Comparison of ENCODE assay signal across 23 mouse cellular contexts in genomic region chr11:80313462-80313861, GRCm38 (mm10). TPM values are rescaled to one million over a fixed set of nuclear protein-coding genes. Genes with fewer than 3 reads are reported as not detected.
DNase-seq lines count a peak whose midpoint lies in the region; ATAC-seq lines count a peak whose summit lies in the region.
"Had no signal": no experiment of that assay in that cellular context is flagged by ENCODE, and none has a peak within 500 bp of the region (broad histone marks: within the 10 kb centered on the region; RNA-seq: fewer than 3 reads in every experiment).

No protein-coding gene starts in this region.

- WGBS in forebrain, embryonic 11.5 days, result 82% methylated on average over 1 of the region's 1 CpGs
- WGBS in forebrain, embryonic 16.5 days, result 68% methylated on average over 1 of the region's 1 CpGs
- WGBS in midbrain, embryonic 12.5 days, result 83% methylated on average over 1 of the region's 1 CpGs
- WGBS in midbrain, embryonic 16.5 days, result 81% methylated on average over 1 of the region's 1 CpGs
- WGBS in forebrain, embryonic 15.5 days, result 63% methylated on average over 1 of the region's 1 CpGs
- WGBS in kidney, embryonic 16.5 days, result 78% methylated on average over 1 of the region's 1 CpGs

- H3K27me3 ChIP-seq in forebrain, embryonic 11.5 days (ENCODE audit: control insufficient read depth, insufficient read depth, low read length), result no peaks in the 10 kb centered on the region
- no peaks in the 10 kb centered on the region for H3K27me3 ChIP-seq in forebrain, embryonic 16.5 days (replicated peaks; ENCODE audit: control insufficient read depth, insufficient read depth, low read length)
- H3K27me3 ChIP-seq in midbrain, embryonic 12.5 days, result no peaks in the 10 kb centered on the region
- H3K27me3 ChIP-seq in midbrain, embryonic 16.5 days (ENCODE audit: control insufficient read depth, insufficient read depth, low read depth, low read length), result no peaks in the 10 kb centered on the region
- H3K27me3 ChIP-seq in forebrain, embryonic 15.5 days, result no peaks in the 10 kb centered on the region
- H3K27me3 ChIP-seq in kidney, embryonic 16.5 days (ENCODE audit: insufficient read depth, low read length), result no peaks in the 10 kb centered on the region
- H3K27me3 ChIP-seq: hindbrain, embryonic 15.5 days had no signal

- peak overlapping the region; percentile 81 for H3K27ac ChIP-seq in forebrain, embryonic 11.5 days (ENCODE audit: low read depth, low read length)
- no peak overlapping the region for H3K27ac ChIP-seq in forebrain, embryonic 16.5 days (ENCODE audit: low read length)
- peak overlapping the region; percentile 88 for H3K27ac ChIP-seq in midbrain, embryonic 12.5 days (replicated peaks)
- no peak overlapping the region for H3K27ac ChIP-seq in midbrain, embryonic 16.5 days (ENCODE audit: low read length)
- peak overlapping the region; percentile 82 for H3K27ac ChIP-seq in forebrain, embryonic 15.5 days (replicated peaks)
- no peak overlapping the region for H3K27ac ChIP-seq in kidney, embryonic 16.5 days (ENCODE audit: low read length)
- H3K27ac ChIP-seq: embryonic facial prominence, embryonic 10.5 days; kidney, embryonic 15.5 days; liver, embryonic 13.5 days had no signal

- no peak for ATAC-seq in forebrain, embryonic 11.5 days (replicated peaks; ENCODE audit: low FRiP score)
- ATAC-seq in forebrain, embryonic 16.5 days, result no peak
- ATAC-seq in midbrain, embryonic 12.5 days (ENCODE audit: low FRiP score, low read depth), result no peak
- ATAC-seq in midbrain, embryonic 16.5 days, result no peak
- no peak for ATAC-seq in forebrain, embryonic 15.5 days (replicated peaks)
- no peak for ATAC-seq in kidney, embryonic 16.5 days (ENCODE audit: low FRiP score, low TSS enrichment)
- ATAC-seq: intestine, embryonic 16.5 days had no signal

- H3K4me3 ChIP-seq in forebrain, embryonic 11.5 days (ENCODE audit: low read depth, low read length), result no peak overlapping the region
- no peak overlapping the region for H3K4me3 ChIP-seq in forebrain, embryonic 16.5 days (replicated peaks; ENCODE audit: low read length)
- H3K4me3 ChIP-seq in midbrain, embryonic 12.5 days, result no peak overlapping the region
- H3K4me3 ChIP-seq in midbrain, embryonic 16.5 days (ENCODE audit: low read depth, low read length), result no peak overlapping the region
- no peak overlapping the region for H3K4me3 ChIP-seq in forebrain, embryonic 15.5 days
- no peak overlapping the region for H3K4me3 ChIP-seq in kidney, embryonic 16.5 days (ENCODE audit: low read length)
- H3K4me3 ChIP-seq: embryonic facial prominence, embryonic 10.5 days; heart, embryonic 12.5 days; hindbrain, embryonic 15.5 days; kidney, embryonic 15.5 days; liver, embryonic 13.5 days had no signal

- H3K9ac ChIP-seq in forebrain, embryonic 11.5 days (ENCODE audit: low read length), result no peak overlapping the region
- no peak overlapping the region for H3K9ac ChIP-seq in forebrain, embryonic 16.5 days (replicated peaks; ENCODE audit: low read depth, low read length)
- no peak overlapping the region for H3K9ac ChIP-seq in midbrain, embryonic 12.5 days (replicated peaks)
- H3K9ac ChIP-seq in midbrain, embryonic 16.5 days (ENCODE audit: low read depth, low read length), result no peak overlapping the region
- H3K9ac ChIP-seq in forebrain, embryonic 15.5 days (replicated peaks), result no peak overlapping the region
- H3K9ac ChIP-seq in kidney, embryonic 16.5 days (replicated peaks; ENCODE audit: low read length), result no peak overlapping the region
- H3K9ac ChIP-seq: heart, embryonic 12.5 days; hindbrain, embryonic 15.5 days; kidney, embryonic 15.5 days; liver, embryonic 13.5 days had no signal

- no peak overlapping the region for H3K4me2 ChIP-seq in forebrain, embryonic 11.5 days (ENCODE audit: low read depth, low read length, severe bottlenecking)
- H3K4me2 ChIP-seq in forebrain, embryonic 16.5 days (ENCODE audit: low read length), result no peak overlapping the region
- no peak overlapping the region for H3K4me2 ChIP-seq in midbrain, embryonic 12.5 days (replicated peaks)
- no peak overlapping the region for H3K4me2 ChIP-seq in midbrain, embryonic 16.5 days (ENCODE audit: low read length)
- no peak overlapping the region for H3K4me2 ChIP-seq in forebrain, embryonic 15.5 days (replicated peaks)
- no peak overlapping the region for H3K4me2 ChIP-seq in kidney, embryonic 16.5 days (replicated peaks; ENCODE audit: low read depth, low read length)
- H3K4me2 ChIP-seq: heart, embryonic 12.5 days; hindbrain, embryonic 15.5 days; kidney, embryonic 15.5 days; liver, embryonic 13.5 days had no signal

- H3K9me3 ChIP-seq in forebrain, embryonic 11.5 days (ENCODE audit: control insufficient read depth, low read length), result no peaks in the 10 kb centered on the region
- no peaks in the 10 kb centered on the region for H3K9me3 ChIP-seq in forebrain, embryonic 16.5 days (ENCODE audit: control insufficient read depth, low read length)
- no peaks in the 10 kb centered on the region for H3K9me3 ChIP-seq in midbrain, embryonic 12.5 days
- H3K9me3 ChIP-seq in midbrain, embryonic 16.5 days (replicated peaks; ENCODE audit: control insufficient read depth, low read length, poor library complexity, severe bottlenecking), result no peaks in the 10 kb centered on the region
- H3K9me3 ChIP-seq in forebrain, embryonic 15.5 days, result no peaks in the 10 kb centered on the region
- H3K9me3 ChIP-seq in kidney, embryonic 16.5 days (ENCODE audit: low read length), result no peaks in the 10 kb centered on the region
- H3K9me3 ChIP-seq: embryonic facial prominence, embryonic 10.5 days; heart, embryonic 12.5 days; hindbrain, embryonic 15.5 days; kidney, embryonic 15.5 days; liver, embryonic 13.5 days had no signal

- peaks cover 25% of the 10 kb centered on the region for H3K4me1 ChIP-seq in forebrain, embryonic 11.5 days (replicated peaks; ENCODE audit: control insufficient read depth, insufficient read depth, low read length)
- peaks cover 42% of the 10 kb centered on the region for H3K4me1 ChIP-seq in forebrain, embryonic 16.5 days (replicated peaks; ENCODE audit: control insufficient read depth, insufficient read depth, low read length)
- H3K4me1 ChIP-seq in midbrain, embryonic 12.5 days, result peaks cover 69% of the 10 kb centered on the region
- peaks cover 19% of the 10 kb centered on the region for H3K4me1 ChIP-seq in midbrain, embryonic 16.5 days (ENCODE audit: control insufficient read depth, insufficient read depth, low read length)
- H3K4me1 ChIP-seq in forebrain, embryonic 15.5 days, result peaks cover 58% of the 10 kb centered on the region
- H3K4me1 ChIP-seq in kidney, embryonic 16.5 days (ENCODE audit: insufficient read depth, low read length), result no peaks in the 10 kb centered on the region
- H3K4me1 ChIP-seq: heart, embryonic 12.5 days; liver, embryonic 13.5 days had no signal

- no peak for DNase-seq in forebrain, embryonic 11.5 days (ENCODE audit: low spot score)
- DNase-seq in T-cell, adult 2 months (ENCODE audit: low spot score), result no peak
- DNase-seq: adrenal gland, postnatal 25 days; cerebellum, adult 11 months; cerebellum, adult 9-11 months; gastrocnemius, postnatal 25 days; heart, postnatal 10 days; kidney, postnatal 4 days; liver, embryonic 13.5 days; lung, adult 2 months; lung, postnatal 14 days; thymus, adult 18-20 months; thymus, postnatal 36 days had no signal

- no peaks in the 10 kb centered on the region for H3K36me3 ChIP-seq in forebrain, embryonic 11.5 days (ENCODE audit: control insufficient read depth, insufficient read depth, low read length)
- H3K36me3 ChIP-seq in forebrain, embryonic 16.5 days (ENCODE audit: control insufficient read depth, insufficient read depth), result no peaks in the 10 kb centered on the region
- 0 out of 2 replicates have a peak, but pooled peaks cover 2% of the 10 kb centered on the region for H3K36me3 ChIP-seq in midbrain, embryonic 12.5 days
- H3K36me3 ChIP-seq in midbrain, embryonic 16.5 days (ENCODE audit: control insufficient read depth, insufficient read depth, low read length), result no peaks in the 10 kb centered on the region
- no peaks in the 10 kb centered on the region for H3K36me3 ChIP-seq in forebrain, embryonic 15.5 days
- H3K36me3 ChIP-seq in kidney, embryonic 16.5 days (ENCODE audit: insufficient read depth, low read length), result no peaks in the 10 kb centered on the region
- H3K36me3 ChIP-seq: embryonic facial prominence, embryonic 10.5 days; heart, embryonic 12.5 days; hindbrain, embryonic 15.5 days; kidney, embryonic 15.5 days; liver, embryonic 13.5 days had no signal

RNA-seq across cellular contexts. Expression of gene Rhbdl3, which starts 12.8 kb away (rescaled TPM):
- 9.0 and 10.8 TPM in 2 replicates for polyA plus RNA-seq in forebrain, embryonic 11.5 days (2014; fragmentation: Nextera tagmentation; extraction: Ambion mirVana)
- polyA plus RNA-seq in forebrain, embryonic 16.5 days (2015; fragmentation: Nextera tagmentation; extraction: Ambion mirVana), result 12.2 and 13.5 TPM in 2 replicates
- polyA plus RNA-seq in midbrain, embryonic 12.5 days (2016; fragmentation: Nextera tagmentation; extraction: Ambion mirVana), result 30.1 and 32.1 TPM in 2 replicates
- polyA plus RNA-seq in midbrain, embryonic 16.5 days (2015; fragmentation: Nextera tagmentation; extraction: Ambion mirVana), result 4.7 and 5.1 TPM in 2 replicates
- polyA plus RNA-seq in forebrain, embryonic 15.5 days (2015; fragmentation: Nextera tagmentation; extraction: Ambion mirVana), result 20.4 and 23.3 TPM in 2 replicates
- 2.4 TPM in 2 replicates for polyA plus RNA-seq in kidney, embryonic 16.5 days (2015; fragmentation: Nextera tagmentation; extraction: Ambion mirVana)

Comparison
In these comparisons a context has a peak if more than half of its experiments do, and no peak if none do; other contexts are left out.
1. H3K27ac ChIP-seq: peak in forebrain, embryonic 11.5 days (single experiment), midbrain, embryonic 12.5 days (single experiment) and forebrain, embryonic 15.5 days (single experiment); none in forebrain, embryonic 16.5 days (single experiment), midbrain, embryonic 16.5 days (single experiment) and kidney, embryonic 16.5 days (single experiment).